9 mouse cellular contexts compared by ENCODE assay signal in genomic region chrX:101772035-101772434, GRCm38 (mm10). TPM values are rescaled to one million over a fixed set of nuclear protein-coding genes. Genes with fewer than 3 reads are reported as not detected.
DNase-seq lines count a peak whose midpoint lies in the region; ATAC-seq and TF ChIP-seq lines count a peak whose summit lies in the region.
"Had no signal": no experiment of that assay in that cellular context is flagged by ENCODE, and none has a peak within 500 bp of the region (broad histone marks: within the 10 kb centered on the region; RNA-seq: fewer than 3 reads in every experiment).

No protein-coding gene starts in this region.

- no peaks in the 10 kb centered on the region for H3K36me3 ChIP-seq in heart, adult 2 months (ENCODE audit: control insufficient read depth, insufficient read depth, low read length)
- H3K36me3 ChIP-seq in heart, embryonic 12.5 days, result no peaks in the 10 kb centered on the region
- H3K36me3 ChIP-seq: embryonic facial prominence, embryonic 13.5 days had no signal

- H3K27me3 ChIP-seq in heart, adult 2 months (ENCODE audit: control insufficient read depth, insufficient read depth, low read length), result no peaks in the 10 kb centered on the region
- H3K27me3 ChIP-seq in heart, embryonic 12.5 days (replicated peaks), result peaks cover 33% of the 10 kb centered on the region

- peak; percentile 27 to 50 for DNase-seq in heart, adult 2 months
- DNase-seq in adrenal gland, postnatal 25 days, result peak; percentile 37
- peak; percentile 9 to 50 for DNase-seq in layer of hippocampus, postnatal 36 days
- DNase-seq in thymus, postnatal 10 days (ENCODE audit: low spot score in 2 of 2), result peak; percentile 35 to 56

- no peak overlapping the region for H3K27ac ChIP-seq in heart, adult 2 months
- H3K27ac ChIP-seq in heart, embryonic 12.5 days (ENCODE audit: poor library complexity, severe bottlenecking), result no peak overlapping the region
- H3K27ac ChIP-seq: embryonic facial prominence, embryonic 13.5 days had no signal

- no peak overlapping the region for H3K4me2 ChIP-seq in heart, embryonic 12.5 days
- H3K4me2 ChIP-seq: embryonic facial prominence, embryonic 13.5 days had no signal

- no peak overlapping the region for H3K9ac ChIP-seq in heart, adult 2 months (ENCODE audit: low read depth, low read length)
- no peak overlapping the region for H3K9ac ChIP-seq in heart, embryonic 12.5 days
- H3K9ac ChIP-seq: embryonic facial prominence, embryonic 13.5 days had no signal

- TF ChIP-seq CTCF in heart, adult 2 months (IDR thresholded peaks at IDR 0.05), result peak; percentile 89

- no peak for ATAC-seq in heart, embryonic 12.5 days (ENCODE audit: insufficient number of reproducible peaks, low FRiP score)
- ATAC-seq in CD4-positive, CD25-positive, alpha-beta regulatory T cell, adult 4 months, result peak; percentile 66
- peak; percentile 76 for ATAC-seq in frontal cortex, adult (ENCODE audit: low TSS enrichment)
- ATAC-seq in neutrophil, adult 5-6 weeks (ENCODE audit: extremely low read depth, insufficient number of reproducible peaks, low FRiP score, poor library complexity, severe bottlenecking), result peak; percentile 65

- TF ChIP-seq POLR2A in heart, adult 2 months (IDR thresholded peaks at IDR 0.05; ENCODE audit: insufficient read depth, low read depth, low read length), result no peak

- no peaks in the 10 kb centered on the region; the same call in 1 of the 2 replicates for H3K4me1 ChIP-seq in heart, adult 2 months (ENCODE audit: control insufficient read depth, insufficient read depth, low read length)
- H3K4me1 ChIP-seq in heart, embryonic 12.5 days (replicated peaks), result no peaks in the 10 kb centered on the region
- H3K4me1 ChIP-seq: embryonic facial prominence, embryonic 13.5 days had no signal

- 25% methylated on average over 5 of the region's 5 CpGs for WGBS in heart, adult 2 months
- 28% methylated on average over 5 of the region's 5 CpGs for WGBS in heart, embryonic 12.5 days

- TF ChIP-seq EP300 in heart, adult 2 months (IDR thresholded peaks at IDR 0.05; ENCODE audit: insufficient read depth, low read depth, low read length), result no peak

- H3K4me3 ChIP-seq in heart, adult 2 months, result no peak overlapping the region
- H3K4me3 ChIP-seq in heart, embryonic 12.5 days, result no peak overlapping the region
- H3K4me3 ChIP-seq: embryonic facial prominence, embryonic 13.5 days had no signal

- no peaks in the 10 kb centered on the region for H3K79me2 ChIP-seq in heart, adult 2 months (replicated peaks; ENCODE audit: control insufficient read depth, insufficient read depth, low read length)

- intact Hi-C loops in heart, adult 2 months (cut with DNase I), result loop anchor here (5.0 to 10.0 kb wide), 2 partner anchors 97 to 155 kb away; no protein-coding TSS in a partner anchor

- no peaks in the 10 kb centered on the region for H3K9me3 ChIP-seq in heart, embryonic 12.5 days (replicated peaks)
- H3K9me3 ChIP-seq: embryonic facial prominence, embryonic 13.5 days had no signal

RNA-seq across cellular contexts. Expression of gene Gm4779, which starts 22.2 kb away (rescaled TPM):
- total RNA-seq in heart, adult 2 months (2021), result under 1 TPM in 1 of 2 experiments, not detected in 1; 0.26 TPM
- not detected in 2 replicates for polyA plus RNA-seq in heart, adult 2 months (2012; rRNA removed)
- 0.41 and 0.56 TPM in 2 replicates for polyA plus RNA-seq in heart, embryonic 12.5 days (2016; fragmentation: Nextera tagmentation; extraction: Ambion mirVana)
- 1 to 10 TPM in 1 of 2 experiments, not detected in 1; 1.4 TPM for polyA plus RNA-seq in CD4-positive, CD25-positive, alpha-beta regulatory T cell, adult 4 months (2017; shearing (Covaris generic))
- not detected in 2 replicates for total RNA-seq in adrenal gland, postnatal 25 days (2021)
- total RNA-seq in layer of hippocampus, postnatal 36 days (2021), result 1 to 10 TPM in 1 of 2 experiments, under 1 TPM in 1; 0.77 to 1.1 TPM
- not detected in 2 replicates for total RNA-seq in neutrophil, adult 5-6 weeks (2017)
- polyA plus RNA-seq: embryonic facial prominence, embryonic 13.5 days had no signal

RNA-seq across cellular contexts. Expression of gene 8030474K03Rik, which starts 22.4 kb away (rescaled TPM):
- total RNA-seq in heart, adult 2 months (2021), result under 1 TPM in 1 of 2 experiments, not detected in 1; 0.13 TPM
- polyA plus RNA-seq in heart, adult 2 months (2012; rRNA removed), result not detected in 2 replicates
- 0.10 and 0.20 TPM in 2 replicates for polyA plus RNA-seq in heart, embryonic 12.5 days (2016; fragmentation: Nextera tagmentation; extraction: Ambion mirVana)
- polyA plus RNA-seq in CD4-positive, CD25-positive, alpha-beta regulatory T cell, adult 4 months (2017; shearing (Covaris generic)), result 1 to 10 TPM in 1 of 2 experiments, not detected in 1; 2.6 TPM
- total RNA-seq in adrenal gland, postnatal 25 days (2021), result not detected in 2 replicates
- total RNA-seq in layer of hippocampus, postnatal 36 days (2021), result not detected
- not detected in 2 replicates for total RNA-seq in neutrophil, adult 5-6 weeks (2017)
- polyA plus RNA-seq: embryonic facial prominence, embryonic 13.5 days had no signal

RNA-seq across cellular contexts. Expression of gene Cxcr3, which starts 38.0 kb away (rescaled TPM):
- total RNA-seq in heart, adult 2 months (2021), result not detected
- 0.64 and 0.66 TPM in 2 replicates for polyA plus RNA-seq in heart, adult 2 months (2012; rRNA removed)
- 0.09 TPM in 1 of 2 replicates, not detected in the other for polyA plus RNA-seq in heart, embryonic 12.5 days (2016; fragmentation: Nextera tagmentation; extraction: Ambion mirVana)
- 100 to 1,000 TPM; 155 to 211 TPM for polyA plus RNA-seq in CD4-positive, CD25-positive, alpha-beta regulatory T cell, adult 4 months (2017; shearing (Covaris generic))
- total RNA-seq in adrenal gland, postnatal 25 days (2021), result not detected in 2 replicates
- total RNA-seq in layer of hippocampus, postnatal 36 days (2021), result not detected
- total RNA-seq in neutrophil, adult 5-6 weeks (2017), result 2.8 and 2.9 TPM in 2 replicates
